Mouse (Mus musculus): Measurements from ENCODE around the gene 4930596D02Rik. TPM values are rescaled to one million over a fixed set of nuclear protein-coding genes. Genes with fewer than 3 reads are reported as not detected.

The 4930596D02Rik gene
- not detected for total RNA-seq (2023)

DNA sequence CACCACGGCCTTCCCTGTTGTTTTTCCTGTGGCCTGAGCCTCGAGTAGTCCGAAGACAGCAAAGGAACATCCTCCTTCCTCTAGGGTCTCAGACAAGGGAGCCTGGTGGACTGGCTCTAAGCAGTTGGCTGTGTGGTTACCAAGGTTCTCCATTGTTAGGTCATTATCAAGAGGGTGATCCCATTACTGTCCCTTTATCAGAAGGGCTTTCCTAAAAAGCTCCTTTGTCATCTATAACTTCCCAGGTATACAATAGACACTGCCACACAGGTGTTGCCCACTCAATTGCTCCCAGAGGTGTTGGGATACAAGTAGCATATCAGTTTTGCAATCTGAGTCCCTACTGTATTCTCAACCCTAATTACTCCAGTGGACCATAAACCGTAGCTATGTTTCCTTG lies at the start of gene 4930596D02Rik:
Gene 4930596D02Rik (minus strand): TSS at position 101 of the 400 bp plus-strand sequence.

